Mouse (Mus musculus) kidney, adult 9 months (tissue): Measurements from ENCODE around the gene Fam228b.
"Not testable (repeated sequence)": the region's sequence is repeated elsewhere in the genome, so short reads cannot be mapped to it uniquely, and the experiment has no call there.

Source experiments
- DNase-seq: peaks from one replicate; pipeline ENCODE4 v3.0.0; 2022

The Fam228b gene

DNA sequence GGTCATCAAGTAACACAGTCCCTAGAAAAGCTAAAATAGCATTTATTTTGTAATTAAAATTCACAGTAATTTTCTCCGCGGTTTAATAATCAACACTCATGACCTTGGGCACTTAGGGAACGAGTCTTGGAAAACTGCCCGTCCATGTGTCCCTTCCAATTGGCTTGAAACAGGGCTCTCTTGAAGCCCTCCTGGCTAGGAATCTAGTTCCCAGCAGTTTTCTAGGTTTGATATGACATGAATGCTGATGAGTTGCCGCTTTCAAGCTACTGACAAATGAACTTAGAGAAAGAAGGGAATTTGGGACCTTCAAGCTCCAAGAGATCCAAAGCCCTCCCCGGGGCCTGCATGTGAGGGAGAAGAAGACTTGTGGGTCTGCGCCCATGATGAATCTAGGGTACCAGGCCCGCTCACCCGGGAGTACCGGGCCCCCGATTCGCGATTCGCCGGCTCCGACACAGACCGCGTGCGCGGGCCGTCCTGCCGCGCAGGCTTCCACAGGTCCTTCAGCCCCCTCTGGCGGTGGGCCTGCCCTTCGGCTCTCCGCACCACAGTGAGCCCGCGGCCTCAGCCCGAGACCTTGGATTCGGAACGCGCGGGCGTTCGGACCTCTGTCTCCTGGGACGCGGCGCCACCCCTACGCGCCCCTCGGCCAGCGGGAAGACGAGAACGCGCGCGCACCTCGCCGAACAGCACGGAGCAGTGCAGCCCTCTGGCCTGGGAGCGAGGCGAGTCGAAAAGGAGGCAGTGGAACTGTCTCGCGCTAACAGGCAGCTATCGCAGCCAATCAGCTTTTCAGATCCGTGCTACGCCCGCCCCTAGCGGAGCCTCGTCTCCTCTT lies at the start of gene Fam228b, which contains the start of gene Pfn4:
TSS of gene Fam228b (minus strand) at position 776 of the 841 bp plus-strand sequence.
TSS of gene Pfn4 (plus strand) at position 531 of the 841 bp plus-strand sequence.
- peak; percentile 97 for DNase-seq

GRCm38 (mm10) chr12:4817361-4818101 lies 48.5 kb upstream of the Fam228b start, which contains the start of gene Sf3b6:
Gene Sf3b6, plus strand, starts transcription at chr12:4817544.
- peak; percentile 99 for DNase-seq

DNA sequence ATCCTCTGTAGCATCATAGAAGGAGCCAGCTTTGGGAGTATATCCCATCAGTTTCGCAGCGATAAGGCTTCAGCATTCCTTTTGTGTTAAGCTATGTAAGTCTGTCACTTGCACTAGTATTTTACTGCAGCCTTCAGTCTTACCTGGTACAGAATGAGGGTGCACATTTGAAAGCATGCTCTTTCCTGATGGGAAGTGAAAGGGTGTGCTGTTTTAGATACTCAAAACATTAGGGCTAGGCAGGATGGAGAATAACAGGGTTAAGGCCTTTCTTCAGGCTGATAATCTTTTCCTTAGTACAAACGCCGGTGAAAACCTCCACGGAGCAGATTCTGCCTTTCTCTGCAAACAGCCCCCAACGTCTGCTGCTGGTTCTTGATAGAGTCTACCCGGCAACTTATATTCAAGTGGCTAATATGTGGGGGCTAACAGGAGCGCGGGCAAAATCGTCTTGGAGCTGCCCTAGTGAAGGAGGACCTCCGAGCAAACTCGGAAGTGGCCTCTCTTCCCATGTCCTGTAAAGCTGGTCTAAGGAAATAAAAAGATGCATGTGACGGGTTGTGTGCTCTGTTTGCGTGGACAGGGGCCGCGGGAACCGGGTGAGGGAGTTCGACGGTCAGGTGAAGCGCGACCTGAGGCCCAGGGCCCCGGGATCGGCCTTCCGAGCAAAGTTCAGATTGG lies 47.8 kb upstream of the Fam228b start:
- no peak for DNase-seq

DNA sequence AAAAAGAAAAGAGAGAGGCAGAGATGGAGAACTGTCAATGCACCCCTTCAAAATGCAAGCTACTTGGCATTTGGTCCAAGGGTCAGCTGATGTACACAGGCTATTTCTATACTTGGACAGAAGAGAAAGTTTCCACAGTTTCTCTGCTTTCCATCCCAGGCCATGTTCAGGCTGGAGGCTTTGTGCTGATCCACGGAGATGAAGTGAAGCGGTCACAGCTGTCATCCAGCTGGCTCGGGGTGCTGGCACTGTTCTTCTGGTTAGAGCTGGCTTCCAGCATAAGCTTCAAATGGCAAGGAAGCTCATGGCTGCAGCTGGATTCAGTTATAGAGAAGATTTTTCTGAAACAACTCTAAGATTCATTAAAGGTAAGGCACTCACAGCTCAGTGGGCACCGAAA lies 44.6 kb upstream of the Fam228b start:
- DNase-seq = no peak

GRCm38 (mm10) chr12:4811705-4812104 lies 42.6 kb upstream of the Fam228b start:
- no peak for DNase-seq

GRCm38 (mm10) chr12:4811036-4811435 lies 42.0 kb upstream of the Fam228b start:
- DNase-seq = peak; percentile 74

DNA sequence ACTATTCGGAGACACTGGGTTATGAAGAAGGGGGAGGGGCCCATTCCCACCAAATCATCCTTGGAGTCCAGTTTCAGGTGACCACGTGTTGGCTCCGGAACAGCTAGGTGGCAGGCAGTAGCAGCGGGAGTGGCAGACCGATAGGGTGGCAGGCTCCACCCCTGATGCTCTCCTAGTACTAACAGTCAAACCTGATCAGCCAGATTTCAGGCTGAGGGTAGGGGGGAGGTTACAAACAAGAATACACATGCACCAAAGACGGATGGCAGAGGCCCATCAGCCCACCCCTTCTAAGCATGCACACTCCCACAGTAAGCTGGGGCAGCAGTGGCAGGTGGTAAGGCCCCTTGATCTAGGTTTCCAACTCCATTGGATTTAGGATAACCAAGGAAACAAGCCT lies 28.4 kb upstream of the Fam228b start:
- not testable (repeated sequence) for DNase-seq

GRCm38 (mm10) chr12:4793718-4794117 lies 24.7 kb upstream of the Fam228b start:
- DNase-seq = no peak

GRCm38 (mm10) chr12:4788128-4788527 lies 19.1 kb upstream of the Fam228b start:
- not testable (repeated sequence) for DNase-seq

- no peak for DNase-seq
Measured at GRCm38 (mm10) chr12:4784466-4784865, 15.4 kb upstream of the Fam228b start.

DNA sequence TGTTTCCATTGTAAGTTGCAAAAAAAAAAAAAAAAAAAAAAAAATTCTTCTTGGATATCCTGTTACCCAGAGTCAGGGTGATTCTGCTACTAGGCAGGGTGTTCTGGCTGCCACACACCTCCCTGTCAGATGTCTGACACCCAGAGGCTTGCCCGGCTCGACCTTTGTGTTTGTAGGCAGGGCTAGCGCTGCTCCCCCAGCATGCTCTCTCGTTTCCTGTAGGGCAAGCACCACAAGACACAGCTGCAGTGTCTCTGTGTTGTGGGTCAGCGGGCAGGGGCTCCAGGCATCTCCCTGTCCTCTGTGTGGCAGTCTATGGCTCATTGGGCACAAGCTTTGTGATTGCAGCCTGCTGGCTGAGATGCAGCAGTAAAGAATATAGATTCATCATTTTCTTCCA lies 14.5 kb upstream of the Fam228b start:
- DNase-seq = peak; percentile 66

DNA sequence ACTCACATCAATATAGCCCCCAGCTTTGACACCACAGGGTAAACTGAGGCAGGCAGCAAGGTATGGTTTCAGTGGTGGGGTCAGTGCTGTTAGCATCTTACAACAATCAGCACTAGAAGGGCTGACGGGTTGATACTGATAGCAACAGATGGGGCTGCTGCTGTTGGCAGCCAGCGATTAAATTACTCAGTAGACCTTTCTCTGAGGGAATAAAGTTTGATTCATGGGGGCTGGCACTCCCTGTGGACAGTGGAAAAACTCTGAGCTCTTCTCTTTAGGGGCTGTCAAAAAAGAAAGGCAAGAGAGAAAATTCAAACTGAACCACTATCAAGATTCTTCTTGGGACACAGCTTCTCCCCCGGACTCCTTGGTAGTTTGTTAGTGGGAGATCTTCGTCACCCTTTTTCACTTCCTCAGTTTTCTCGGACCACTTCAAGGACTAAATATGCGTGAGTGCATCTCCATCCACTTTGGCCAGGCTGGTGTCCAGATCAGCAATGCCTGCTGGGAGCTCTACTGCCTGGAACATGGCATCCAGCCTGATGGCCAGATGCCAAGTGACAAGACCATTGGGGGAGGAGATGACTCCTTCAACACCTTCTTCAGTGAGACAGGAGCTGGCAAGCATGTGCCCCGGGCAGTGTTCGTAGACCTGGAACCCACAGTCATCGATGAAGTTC lies 12.8 kb upstream of the Fam228b start:
- DNase-seq = peak; percentile 26

DNA sequence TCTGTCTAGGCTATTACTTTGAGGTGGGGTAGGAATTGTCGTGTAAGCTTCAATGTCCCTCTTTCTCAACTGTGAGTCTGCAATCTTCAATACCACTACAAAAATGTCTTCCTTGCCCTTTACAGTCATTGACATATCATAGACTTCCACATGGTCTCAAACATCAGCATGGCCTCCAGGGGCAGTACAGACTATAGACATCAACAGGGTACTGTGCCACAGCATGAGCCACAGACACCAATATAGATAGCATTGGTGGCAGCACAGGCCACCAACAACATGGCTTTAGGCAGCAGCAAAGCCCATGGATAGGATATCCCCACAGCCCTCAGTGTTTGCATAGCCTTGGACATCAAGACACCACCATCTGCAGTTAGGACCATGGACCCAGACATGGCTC lies 12.2 kb upstream of the Fam228b start:
- DNase-seq = no peak

DNA sequence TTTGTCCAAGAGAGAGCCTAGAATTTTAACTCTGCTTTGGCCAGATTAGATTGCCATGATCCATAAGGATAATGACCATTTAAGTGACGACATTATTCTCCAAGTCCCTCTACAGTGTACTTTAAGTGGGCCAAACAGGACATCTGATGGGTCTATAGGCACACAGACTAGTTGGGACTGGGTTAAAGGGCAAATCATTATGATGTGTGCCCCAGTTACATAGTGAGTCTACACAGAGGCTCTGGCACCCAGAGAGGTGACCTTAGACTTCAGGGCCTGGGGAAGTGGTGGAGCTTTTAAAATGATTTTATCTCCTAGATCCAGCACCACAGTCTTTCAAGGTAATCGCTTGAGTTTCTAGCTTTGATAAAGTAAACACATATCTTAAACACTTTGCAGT lies 11.2 kb upstream of the Fam228b start:
- no peak for DNase-seq

- DNase-seq = no peak
Measured at GRCm38 (mm10) chr12:4777734-4778133, 8.7 kb upstream of the Fam228b start.

DNA sequence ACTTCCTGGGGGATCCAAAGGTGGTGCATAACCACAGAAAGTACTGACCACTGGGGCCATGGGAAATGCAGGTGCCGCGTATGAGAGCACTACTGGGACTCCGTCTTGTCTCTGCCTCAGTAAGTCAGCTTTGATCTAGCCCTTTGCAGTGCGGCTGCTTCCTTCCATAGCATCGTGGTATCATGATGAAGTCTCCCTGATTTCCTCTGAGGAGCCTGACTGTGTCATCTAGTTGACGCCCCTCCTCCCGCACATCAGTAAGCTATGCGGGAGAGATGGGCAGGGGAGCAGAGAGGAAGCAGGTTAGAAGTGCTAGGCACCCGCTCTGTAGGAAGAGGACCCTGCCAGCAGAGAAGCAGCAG lies 6.5 kb upstream of the Fam228b start:
- DNase-seq = no peak

DNA sequence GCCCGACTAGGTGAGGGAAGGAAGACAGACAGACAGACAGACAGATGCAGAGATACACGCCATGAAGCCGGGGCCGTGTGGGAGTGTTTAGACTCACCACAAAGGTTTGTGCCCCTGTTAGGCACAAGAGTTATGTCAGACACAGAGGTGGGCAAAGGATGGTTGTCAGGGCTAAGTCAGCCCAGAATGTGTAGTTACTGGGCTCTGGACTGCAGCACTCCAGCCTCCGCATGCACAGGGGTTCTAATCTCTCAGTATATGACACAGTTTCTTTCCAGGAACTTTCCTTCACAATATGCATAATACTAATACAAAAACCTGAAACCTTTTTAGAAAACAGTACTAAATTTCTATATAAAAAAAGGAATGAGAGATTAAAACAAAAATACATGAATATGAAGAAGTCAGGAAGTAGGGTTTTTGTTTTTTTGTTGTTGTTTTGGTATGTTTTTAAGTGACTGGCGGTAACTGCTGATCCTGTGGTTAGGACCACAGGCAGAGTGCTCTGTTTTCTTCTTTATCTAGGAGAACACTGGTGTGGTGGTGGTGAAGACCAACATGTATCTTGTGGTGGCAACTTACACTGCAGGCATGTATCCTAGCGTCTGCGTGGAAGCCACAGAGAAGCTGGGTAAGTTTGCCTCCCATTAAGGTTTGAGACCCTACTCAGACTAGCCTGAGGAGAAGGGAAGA lies 6.0 kb upstream of the Fam228b start:
- no peak for DNase-seq

- DNase-seq = no peak
Measured at GRCm38 (mm10) chr12:4769333-4769723, 261 bp upstream of the Fam228b start.

- DNase-seq = peak; percentile 46
Measured at GRCm38 (mm10) chr12:4757060-4757459, 12.0 kb downstream of the Fam228b start.

DNA sequence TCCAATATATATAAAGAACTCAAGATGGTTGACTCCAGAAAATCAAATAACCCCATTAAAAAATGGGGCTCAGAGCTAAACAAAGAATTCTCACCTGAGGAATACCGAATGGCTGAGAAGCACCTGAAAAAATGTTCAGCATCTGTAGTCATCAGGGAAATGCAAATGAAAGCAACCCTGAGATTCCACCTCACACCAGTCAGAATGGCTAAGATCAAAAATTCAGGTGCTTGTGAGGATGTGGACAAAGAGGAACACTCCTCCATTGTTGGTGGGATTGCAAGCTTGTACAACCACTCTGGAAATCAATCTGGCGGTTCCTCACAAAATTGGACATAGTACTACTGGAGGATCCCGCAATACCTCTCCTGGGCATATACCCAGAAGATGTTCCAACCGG lies 14.6 kb downstream of the Fam228b start:
- not testable (repeated sequence) for DNase-seq

- no peak for DNase-seq
Measured at GRCm38 (mm10) chr12:4744486-4744885, 24.6 kb downstream of the Fam228b start.

GRCm38 (mm10) chr12:4742183-4742582 lies 26.9 kb downstream of the Fam228b start:
- DNase-seq = no peak
